Mouse (Mus musculus): ENCODE measurements at regions not wholly inside any gene's neighbourhood (a gene's known extent, or its start where the extent isn't known, plus 50 kb on each side); places are given as distances from the start of the nearest gene placed in this dataset.

DNA sequence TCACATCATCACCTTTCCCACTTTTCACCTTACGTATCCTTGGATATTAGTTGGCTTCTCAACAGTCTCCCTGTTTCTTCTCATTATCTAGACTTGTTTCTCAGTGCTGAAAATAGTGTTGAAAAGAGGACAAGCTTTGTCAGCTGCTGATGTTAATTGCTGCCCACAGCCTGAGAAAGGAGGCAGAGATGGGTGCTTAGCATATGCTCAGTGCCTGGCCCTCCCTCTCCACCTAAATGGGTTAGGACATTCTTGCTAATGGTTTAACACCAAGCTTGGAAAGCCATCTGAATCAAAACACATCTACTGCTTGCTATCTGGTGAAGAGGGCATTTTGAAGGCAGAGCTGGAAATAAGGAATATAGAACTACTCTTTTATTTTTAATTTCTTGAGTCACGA lies 298.5 kb upstream of the Meis2 start:
- WGBS: 93% methylated on average over 2 of the region's 2 CpGs
- Histone ChIP-seq H3K4me3 (ENCODE audit: low read depth, low read length) (no peak overlapping the region), H3K9ac (replicated peaks; ENCODE audit: low read depth, low read length) (no peak overlapping the region), H3K27me3 (ENCODE audit: control insufficient read depth, insufficient read depth, low read length) (no peaks in the 10 kb centered on the region), H3K27ac (ENCODE audit: low read length) (no peak overlapping the region), H3K9me3 (ENCODE audit: control insufficient read depth, low read depth, low read length) (no peaks in the 10 kb centered on the region), H3K4me2 (replicated peaks; ENCODE audit: low read depth, low read length) (no peak overlapping the region), H3K36me3 (ENCODE audit: control insufficient read depth, insufficient read depth, low read length) (no peaks in the 10 kb centered on the region), H3K4me1 (ENCODE audit: control insufficient read depth, insufficient read depth, low read length) (no peaks in the 10 kb centered on the region)
- no peak for ATAC-seq (ENCODE audit: insufficient number of reproducible peaks, insufficient read depth, low FRiP score, low read depth)

DNA sequence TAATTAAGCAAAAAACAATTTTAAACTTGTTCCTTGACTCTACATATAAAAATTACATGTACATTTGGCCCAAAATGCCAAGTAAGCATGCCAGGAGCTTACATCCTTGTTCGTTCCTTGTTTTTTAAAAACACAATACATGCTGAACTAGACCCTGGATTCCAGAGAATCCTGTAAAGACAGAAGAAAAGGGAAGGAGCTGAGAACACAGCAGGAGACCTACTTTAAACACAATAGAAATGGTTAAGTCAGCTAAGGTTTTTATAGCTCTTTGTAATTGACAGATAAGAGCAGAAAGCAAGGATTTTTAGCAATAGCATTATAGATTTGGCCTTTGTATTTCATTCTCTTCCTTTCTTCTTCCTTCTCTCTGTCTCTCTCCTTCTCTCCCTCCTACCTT lies 292.5 kb upstream of the Meis2 start:
- no peaks in the 10 kb centered on the region for H3K36me3 ChIP-seq (ENCODE audit: control insufficient read depth, insufficient read depth, low read length)
- H3K4me3 ChIP-seq (ENCODE audit: low read depth, low read length): no peak overlapping the region
- H3K9me3 ChIP-seq (ENCODE audit: control insufficient read depth, low read depth, low read length): no peaks in the 10 kb centered on the region
- no peak overlapping the region for H3K9ac ChIP-seq (replicated peaks; ENCODE audit: low read depth, low read length)
- no peak overlapping the region for H3K27ac ChIP-seq (ENCODE audit: low read length)
- H3K27me3 ChIP-seq (ENCODE audit: control insufficient read depth, insufficient read depth, low read length): no peaks in the 10 kb centered on the region
- ATAC-seq (ENCODE audit: insufficient number of reproducible peaks, insufficient read depth, low FRiP score, low read depth): no peak
- WGBS: 76% methylated on average over 1 of the region's 1 CpGs
- H3K4me1 ChIP-seq (ENCODE audit: control insufficient read depth, insufficient read depth, low read length): no peaks in the 10 kb centered on the region
- H3K4me2 ChIP-seq (replicated peaks; ENCODE audit: low read depth, low read length): no peak overlapping the region

DNA sequence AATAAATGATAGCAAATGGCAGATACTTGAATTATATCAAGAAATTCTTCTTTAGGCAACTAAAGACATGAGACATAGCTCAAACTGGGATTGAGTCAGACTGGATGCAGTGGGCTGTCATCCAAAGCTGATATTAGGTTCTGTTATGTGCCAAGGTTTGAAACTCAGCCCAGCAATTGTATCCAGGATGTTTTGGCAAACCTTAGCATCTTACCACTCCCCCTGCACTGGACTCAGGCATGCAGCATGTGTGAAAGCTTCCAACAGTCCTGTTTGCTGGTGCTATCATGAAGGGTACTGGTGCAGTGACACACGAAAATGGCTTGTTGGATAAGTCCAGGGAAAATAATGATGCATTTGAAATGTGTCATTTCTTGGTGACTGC lies 282.9 kb upstream of the Meis2 start:
- no peak for ATAC-seq (ENCODE audit: insufficient number of reproducible peaks, insufficient read depth, low FRiP score, low read depth)
- Histone ChIP-seq H3K4me3 (ENCODE audit: low read depth, low read length) (no peak overlapping the region), H3K9me3 (ENCODE audit: control insufficient read depth, low read depth, low read length) (no peaks in the 10 kb centered on the region), H3K27me3 (ENCODE audit: control insufficient read depth, insufficient read depth, low read length) (no peaks in the 10 kb centered on the region), H3K36me3 (ENCODE audit: control insufficient read depth, insufficient read depth, low read length) (no peaks in the 10 kb centered on the region), H3K9ac (replicated peaks; ENCODE audit: low read depth, low read length) (no peak overlapping the region), H3K4me2 (replicated peaks; ENCODE audit: low read depth, low read length) (no peak overlapping the region), H3K27ac (ENCODE audit: low read length) (no peak overlapping the region), H3K4me1 (ENCODE audit: control insufficient read depth, insufficient read depth, low read length) (no peaks in the 10 kb centered on the region)
- 59% methylated on average over 1 of the region's 1 CpGs for WGBS

DNA sequence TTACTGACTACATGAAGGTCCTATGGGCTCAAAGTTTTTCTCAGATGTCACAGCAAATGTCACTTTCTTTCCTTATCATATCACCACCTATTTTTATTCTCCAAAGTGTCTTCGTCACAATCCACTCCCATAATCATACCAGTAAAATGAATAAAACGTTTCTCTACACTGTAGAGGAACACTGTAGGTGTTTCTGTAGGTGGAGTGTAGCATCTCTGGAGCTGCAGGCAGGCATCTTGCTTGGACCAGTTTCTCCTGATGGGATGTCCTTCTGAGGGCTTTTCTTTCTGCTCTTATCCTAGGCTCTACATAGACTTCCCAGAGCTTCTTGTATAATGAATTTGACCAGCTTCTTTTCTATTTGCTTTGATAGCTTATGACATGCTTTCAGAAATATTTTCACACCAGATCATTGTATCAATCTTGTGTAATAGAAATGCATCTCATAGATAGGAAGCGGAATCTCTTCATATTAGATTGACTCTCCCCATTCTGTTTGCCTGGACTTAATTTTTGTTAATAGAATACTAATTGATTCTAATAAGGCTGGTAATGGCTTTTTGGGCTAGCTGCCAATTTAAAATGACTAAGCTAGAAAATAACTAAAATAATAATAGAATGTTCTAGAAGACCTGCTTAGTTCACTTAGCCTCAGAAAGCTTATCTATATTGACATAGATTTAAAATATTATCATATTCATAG lies 282.3 kb upstream of the Meis2 start:
- H3K9me3 ChIP-seq (ENCODE audit: control insufficient read depth, low read depth, low read length): no peaks in the 10 kb centered on the region
- 78% methylated on average over 3 of the region's 3 CpGs for WGBS
- H3K4me1 ChIP-seq (ENCODE audit: control insufficient read depth, insufficient read depth, low read length): no peaks in the 10 kb centered on the region

GRCm38 (mm10) chr2:116331801-116332200 lies 266.2 kb upstream of the Meis2 start:
- H3K27me3 ChIP-seq (ENCODE audit: control insufficient read depth, insufficient read depth, low read length): no peaks in the 10 kb centered on the region

More for the DNA sequence above, 282.3 kb upstream of the Meis2 start:
- no peak for ATAC-seq (ENCODE audit: insufficient number of reproducible peaks, insufficient read depth, low FRiP score, low read depth)
- Histone ChIP-seq H3K4me3 (ENCODE audit: low read depth, low read length) (no peak overlapping the region), H3K27me3 (ENCODE audit: control insufficient read depth, insufficient read depth, low read length) (no peaks in the 10 kb centered on the region), H3K36me3 (ENCODE audit: control insufficient read depth, insufficient read depth, low read length) (no peaks in the 10 kb centered on the region), H3K9ac (replicated peaks; ENCODE audit: low read depth, low read length) (no peak overlapping the region), H3K27ac (ENCODE audit: low read length) (no peak overlapping the region), H3K4me2 (replicated peaks; ENCODE audit: low read depth, low read length) (no peak overlapping the region)

GRCm38 (mm10) chr2:116322039-116322770 lies 256.6 kb upstream of the Meis2 start:
- no peak for ATAC-seq (ENCODE audit: insufficient number of reproducible peaks, insufficient read depth, low FRiP score, low read depth)
- 82% methylated on average over 14 of the region's 14 CpGs for WGBS
- Histone ChIP-seq H3K27ac (ENCODE audit: low read length) (no peak overlapping the region), H3K9me3 (ENCODE audit: control insufficient read depth, low read depth, low read length) (no peaks in the 10 kb centered on the region), H3K27me3 (ENCODE audit: control insufficient read depth, insufficient read depth, low read length) (no peaks in the 10 kb centered on the region), H3K9ac (replicated peaks; ENCODE audit: low read depth, low read length) (no peak overlapping the region), H3K4me2 (replicated peaks; ENCODE audit: low read depth, low read length) (no peak overlapping the region), H3K4me3 (ENCODE audit: low read depth, low read length) (no peak overlapping the region), H3K4me1 (ENCODE audit: control insufficient read depth, insufficient read depth, low read length) (no peaks in the 10 kb centered on the region), H3K36me3 (ENCODE audit: control insufficient read depth, insufficient read depth, low read length) (no peaks in the 10 kb centered on the region)

More at GRCm38 (mm10) chr2:116331801-116332200, 266.2 kb upstream of the Meis2 start:
- Histone ChIP-seq H3K4me2 (replicated peaks; ENCODE audit: low read depth, low read length) (no peak overlapping the region), H3K27ac (ENCODE audit: low read length) (no peak overlapping the region), H3K9me3 (ENCODE audit: control insufficient read depth, low read depth, low read length) (no peaks in the 10 kb centered on the region), H3K4me1 (ENCODE audit: control insufficient read depth, insufficient read depth, low read length) (no peaks in the 10 kb centered on the region), H3K9ac (replicated peaks; ENCODE audit: low read depth, low read length) (no peak overlapping the region), H3K36me3 (ENCODE audit: control insufficient read depth, insufficient read depth, low read length) (no peaks in the 10 kb centered on the region), H3K4me3 (ENCODE audit: low read depth, low read length) (no peak overlapping the region)
- 85% methylated on average over 3 of the region's 3 CpGs for WGBS
- no peak for ATAC-seq (ENCODE audit: insufficient number of reproducible peaks, insufficient read depth, low FRiP score, low read depth)

DNA sequence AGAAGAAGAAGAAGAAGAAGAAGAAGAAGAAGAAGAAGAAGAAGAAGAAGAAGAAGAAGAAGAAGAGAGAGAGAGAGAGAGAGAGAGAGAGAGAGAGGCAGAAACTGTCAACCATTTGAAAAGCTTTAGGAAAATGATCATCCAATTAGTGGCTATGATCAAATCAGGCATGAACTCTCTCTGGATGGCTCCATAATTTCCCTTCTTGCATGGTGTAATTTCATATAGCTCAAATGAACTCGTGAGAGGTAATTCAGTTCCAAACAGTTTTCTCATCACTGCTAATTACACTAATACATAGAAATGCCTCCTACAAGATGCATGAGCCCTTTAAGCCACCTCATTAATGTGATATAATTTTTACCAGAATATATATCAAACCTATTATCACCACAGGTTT lies 233.9 kb upstream of the Meis2 start:
- Histone ChIP-seq H3K9me3 (ENCODE audit: control insufficient read depth, low read depth, low read length) (no peaks in the 10 kb centered on the region), H3K4me1 (ENCODE audit: control insufficient read depth, insufficient read depth, low read length) (no peaks in the 10 kb centered on the region), H3K36me3 (ENCODE audit: control insufficient read depth, insufficient read depth, low read length) (no peaks in the 10 kb centered on the region), H3K9ac (replicated peaks; ENCODE audit: low read depth, low read length) (no peak overlapping the region), H3K27me3 (ENCODE audit: control insufficient read depth, insufficient read depth, low read length) (no peaks in the 10 kb centered on the region), H3K4me3 (ENCODE audit: low read depth, low read length) (no peak overlapping the region), H3K27ac (ENCODE audit: low read length) (no peak overlapping the region), H3K4me2 (replicated peaks; ENCODE audit: low read depth, low read length) (no peak overlapping the region)
- ATAC-seq (ENCODE audit: insufficient number of reproducible peaks, insufficient read depth, low FRiP score, low read depth): no peak
- 85% methylated on average over 1 of the region's 1 CpGs for WGBS

GRCm38 (mm10) chr2:116289886-116290285 lies 224.2 kb upstream of the Meis2 start:
- Histone ChIP-seq H3K36me3 (ENCODE audit: control insufficient read depth, insufficient read depth, low read length) (no peaks in the 10 kb centered on the region), H3K27me3 (ENCODE audit: control insufficient read depth, insufficient read depth, low read length) (no peaks in the 10 kb centered on the region), H3K4me2 (replicated peaks; ENCODE audit: low read depth, low read length) (no peak overlapping the region), H3K9me3 (ENCODE audit: control insufficient read depth, low read depth, low read length) (no peaks in the 10 kb centered on the region), H3K27ac (ENCODE audit: low read length) (no peak overlapping the region), H3K4me1 (ENCODE audit: control insufficient read depth, insufficient read depth, low read length) (no peaks in the 10 kb centered on the region), H3K4me3 (ENCODE audit: low read depth, low read length) (no peak overlapping the region), H3K9ac (replicated peaks; ENCODE audit: low read depth, low read length) (no peak overlapping the region)
- ATAC-seq (ENCODE audit: insufficient number of reproducible peaks, insufficient read depth, low FRiP score, low read depth): no peak
- 69% methylated on average over 7 of the region's 7 CpGs for WGBS

All from stomach, embryonic 14.5 days (tissue).